In genomic region chrX:140932066-140932465, GRCm38 (mm10) we compare ENCODE assay signal across 16 mouse cellular contexts. TPM values are rescaled to one million over a fixed set of nuclear protein-coding genes. Genes with fewer than 3 reads are reported as not detected.
DNase-seq lines count a peak whose midpoint lies in the region; ATAC-seq and TF ChIP-seq lines count a peak whose summit lies in the region.
"Had no signal": no experiment of that assay in that cellular context is flagged by ENCODE, and none has a peak within 500 bp of the region (broad histone marks: within the 10 kb centered on the region; RNA-seq: fewer than 3 reads in every experiment).

No protein-coding gene starts in this region.

- peak; percentile 60 for TF ChIP-seq CTCF in kidney, postnatal 0 days (IDR thresholded peaks at IDR 0.05; ENCODE audit: low read depth)

- H3K9ac ChIP-seq in embryonic facial prominence, embryonic 14.5 days (ENCODE audit: low read depth, low read length), result no peak overlapping the region
- no peak overlapping the region for H3K9ac ChIP-seq in kidney, postnatal 0 days (ENCODE audit: low read depth, low read length)
- no peak overlapping the region for H3K9ac ChIP-seq in neural tube, embryonic 15.5 days (replicated peaks)
- H3K9ac ChIP-seq: embryonic facial prominence, embryonic 12.5 days; liver, embryonic 12.5 days had no signal

- 64% methylated on average over 3 of the region's 3 CpGs for whole genome bisulfite sequencing in embryonic facial prominence, embryonic 14.5 days
- 78% methylated on average over 3 of the region's 3 CpGs for WGBS in embryonic facial prominence, embryonic 10.5 days
- WGBS in kidney, postnatal 0 days, result 67% methylated on average over 3 of the region's 3 CpGs
- WGBS in neural tube, embryonic 15.5 days, result 52% methylated on average over 3 of the region's 3 CpGs

- H3K27me3 ChIP-seq in embryonic facial prominence, embryonic 14.5 days (replicated peaks; ENCODE audit: control insufficient read depth, insufficient read depth, low read length), result peaks cover 30% of the 10 kb centered on the region
- peaks cover 98% of the 10 kb centered on the region for H3K27me3 ChIP-seq in embryonic facial prominence, embryonic 10.5 days (replicated peaks; ENCODE audit: low read depth, poor library complexity, severe bottlenecking)
- no peaks in the 10 kb centered on the region; the same call in 1 of the 2 replicates for H3K27me3 ChIP-seq in kidney, postnatal 0 days (ENCODE audit: insufficient read depth, low read length)
- peaks cover 20% of the 10 kb centered on the region for H3K27me3 ChIP-seq in neural tube, embryonic 15.5 days (replicated peaks)

- no peaks in the 10 kb centered on the region for H3K9me3 ChIP-seq in embryonic facial prominence, embryonic 14.5 days (ENCODE audit: control insufficient read depth, low read length)
- H3K9me3 ChIP-seq in embryonic facial prominence, embryonic 10.5 days, result no peaks in the 10 kb centered on the region
- no peaks in the 10 kb centered on the region for H3K9me3 ChIP-seq in kidney, postnatal 0 days (replicated peaks; ENCODE audit: low read length)
- H3K9me3 ChIP-seq in neural tube, embryonic 15.5 days (replicated peaks), result no peaks in the 10 kb centered on the region
- H3K9me3 ChIP-seq: embryonic facial prominence, embryonic 12.5 days; liver, embryonic 12.5 days had no signal

- H3K4me2 ChIP-seq in embryonic facial prominence, embryonic 14.5 days (ENCODE audit: low read depth, low read length), result no peak overlapping the region
- no peak overlapping the region for H3K4me2 ChIP-seq in kidney, postnatal 0 days (ENCODE audit: low read length)
- H3K4me2 ChIP-seq in neural tube, embryonic 15.5 days, result no peak overlapping the region
- H3K4me2 ChIP-seq: embryonic facial prominence, embryonic 12.5 days; liver, embryonic 12.5 days had no signal

- H3K4me1 ChIP-seq in embryonic facial prominence, embryonic 14.5 days (ENCODE audit: control insufficient read depth, insufficient read depth, low read length), result no peaks in the 10 kb centered on the region
- no peaks in the 10 kb centered on the region for H3K4me1 ChIP-seq in embryonic facial prominence, embryonic 10.5 days
- H3K4me1 ChIP-seq in kidney, postnatal 0 days (replicated peaks; ENCODE audit: insufficient read depth, low read length), result no peaks in the 10 kb centered on the region
- H3K4me1 ChIP-seq in neural tube, embryonic 15.5 days, result no peaks in the 10 kb centered on the region
- H3K4me1 ChIP-seq: embryonic facial prominence, embryonic 12.5 days; liver, embryonic 12.5 days had no signal

- no peak overlapping the region for H3K4me3 ChIP-seq in embryonic facial prominence, embryonic 14.5 days (ENCODE audit: low read depth, low read length)
- no peak overlapping the region for H3K4me3 ChIP-seq in embryonic facial prominence, embryonic 10.5 days
- H3K4me3 ChIP-seq in kidney, postnatal 0 days (replicated peaks; ENCODE audit: low read depth, low read length), result no peak overlapping the region
- H3K4me3 ChIP-seq in neural tube, embryonic 15.5 days (replicated peaks), result no peak overlapping the region
- H3K4me3 ChIP-seq: embryonic facial prominence, embryonic 12.5 days; liver, embryonic 12.5 days had no signal

- no peaks in the 10 kb centered on the region for H3K36me3 ChIP-seq in embryonic facial prominence, embryonic 14.5 days (ENCODE audit: control insufficient read depth, insufficient read depth, low read length)
- no peaks in the 10 kb centered on the region for H3K36me3 ChIP-seq in embryonic facial prominence, embryonic 10.5 days (replicated peaks)
- H3K36me3 ChIP-seq in kidney, postnatal 0 days (ENCODE audit: insufficient read depth, low read length), result no peaks in the 10 kb centered on the region
- H3K36me3 ChIP-seq in neural tube, embryonic 15.5 days, result no peaks in the 10 kb centered on the region
- H3K36me3 ChIP-seq: embryonic facial prominence, embryonic 12.5 days; liver, embryonic 12.5 days had no signal

- H3K27ac ChIP-seq in embryonic facial prominence, embryonic 14.5 days (replicated peaks; ENCODE audit: low read depth, low read length), result no peak overlapping the region
- H3K27ac ChIP-seq in embryonic facial prominence, embryonic 10.5 days (replicated peaks), result no peak overlapping the region
- no peak overlapping the region for H3K27ac ChIP-seq in kidney, postnatal 0 days
- no peak overlapping the region for H3K27ac ChIP-seq in neural tube, embryonic 15.5 days (replicated peaks)
- H3K27ac ChIP-seq: embryonic facial prominence, embryonic 12.5 days; liver, embryonic 12.5 days; macrophage had no signal

- DNase-seq in embryonic facial prominence, embryonic 14.5 days (ENCODE audit: low spot score), result peak; percentile 12
- no peak for DNase-seq in embryonic facial prominence, embryonic 10.5 days (ENCODE audit: low spot score)
- DNase-seq in kidney, postnatal 0 days (ENCODE audit: low spot score), result peak; percentile 50
- no peak for DNase-seq in kidney, postnatal 4 days
- DNase-seq in retina, embryonic 14.5 days (ENCODE audit: low spot score), result peak; percentile 2
- DNase-seq in retina, postnatal 1 day, result no peak
- DNase-seq in frontal cortex, postnatal 10 days (ENCODE audit: low spot score in 2 of 2), result no peak
- DNase-seq: adrenal gland, adult 8-10 months; B cell, adult 2 months; cerebellum, adult 11 months; heart, postnatal 4 days; kidney, postnatal 10 days had no signal

- ATAC-seq in embryonic facial prominence, embryonic 14.5 days (ENCODE audit: low read depth), result no peak
- no peak for ATAC-seq in kidney, postnatal 0 days (replicated peaks; ENCODE audit: low FRiP score, low read depth)
- ATAC-seq in neural tube, embryonic 15.5 days (ENCODE audit: low FRiP score), result 0 out of 2 replicates have a peak, but pooled peaks have one; percentile 59
- ATAC-seq: liver, embryonic 12.5 days had no signal

RNA-seq across cellular contexts. Expression of gene Psmd10, which starts 24.5 kb away (rescaled TPM):
- 39.2 and 42.2 TPM in 2 replicates for polyA plus RNA-seq in embryonic facial prominence, embryonic 14.5 days (2014; fragmentation: Nextera tagmentation; extraction: Ambion mirVana)
- polyA plus RNA-seq in embryonic facial prominence, embryonic 10.5 days (2016; fragmentation: Nextera tagmentation; extraction: Ambion mirVana), result 52.7 and 55.4 TPM in 2 replicates
- polyA plus RNA-seq in kidney, postnatal 0 days (2015; fragmentation: Nextera tagmentation; extraction: Ambion mirVana), result 58.1 and 59.1 TPM in 2 replicates
- 43.8 and 46.6 TPM in 2 replicates for polyA plus RNA-seq in neural tube, embryonic 15.5 days (2015; fragmentation: Nextera tagmentation; extraction: Ambion mirVana)

RNA-seq across cellular contexts. Expression of gene Atg4a, which starts 24.6 kb away (rescaled TPM):
- polyA plus RNA-seq in embryonic facial prominence, embryonic 14.5 days (2014; fragmentation: Nextera tagmentation; extraction: Ambion mirVana), result 27.6 and 30.3 TPM in 2 replicates
- polyA plus RNA-seq in embryonic facial prominence, embryonic 10.5 days (2016; fragmentation: Nextera tagmentation; extraction: Ambion mirVana), result 12.3 and 14.7 TPM in 2 replicates
- polyA plus RNA-seq in kidney, postnatal 0 days (2015; fragmentation: Nextera tagmentation; extraction: Ambion mirVana), result 26.6 and 30.8 TPM in 2 replicates
- polyA plus RNA-seq in neural tube, embryonic 15.5 days (2015; fragmentation: Nextera tagmentation; extraction: Ambion mirVana), result 11.3 and 12.6 TPM in 2 replicates

RNA-seq across cellular contexts. Expression of gene Vsig1, which starts 24.7 kb away (rescaled TPM):
- 0.32 and 0.48 TPM in 2 replicates for polyA plus RNA-seq in embryonic facial prominence, embryonic 14.5 days (2014; fragmentation: Nextera tagmentation; extraction: Ambion mirVana)
- polyA plus RNA-seq in embryonic facial prominence, embryonic 10.5 days (2016; fragmentation: Nextera tagmentation; extraction: Ambion mirVana), result not detected in 2 replicates
- 0.74 and 0.77 TPM in 2 replicates for polyA plus RNA-seq in kidney, postnatal 0 days (2015; fragmentation: Nextera tagmentation; extraction: Ambion mirVana)
- polyA plus RNA-seq in neural tube, embryonic 15.5 days (2015; fragmentation: Nextera tagmentation; extraction: Ambion mirVana), result 0.14 TPM in 1 of 2 replicates, not detected in the other
- polyA plus RNA-seq: embryonic facial prominence, embryonic 12.5 days; macrophage had no signal

Comparison
In these comparisons a context has a peak if more than half of its experiments do, and no peak if none do; other contexts are left out.
1. DNase-seq: peak in embryonic facial prominence, embryonic 14.5 days (single experiment), kidney, postnatal 0 days (single experiment) and retina, embryonic 14.5 days (single experiment); none in embryonic facial prominence, embryonic 10.5 days (single experiment), kidney, postnatal 4 days (0 of 2), retina, postnatal 1 day (single experiment) and frontal cortex, postnatal 10 days (0 of 2).